Mouse (Mus musculus) hindbrain, embryonic 15.5 days (tissue): ENCODE data around the gene Rad1. TPM values are rescaled to one million over a fixed set of nuclear protein-coding genes. Genes with fewer than 3 reads are reported as not detected.

ENCODE experiments used
- ATAC-seq: fragments of 200-750 bp; cut with Nextera tagmentation; 2 replicates; pipeline ENCODE4 v1.8.0; 2017; ENCODE audit warnings: low read depth, moderate number of reproducible peaks, moderate TSS enrichment; ENCODE audit not compliant: low FRiP score
- H3K27ac ChIP-seq: fragments of 300-500 bp; sonication (generic); replicated peaks from 2 replicates; pipeline ENCODE4 v1.5.1; 2015; ENCODE audit warnings: mild to moderate bottlenecking, inconsistent platforms
- H3K27me3 ChIP-seq: fragments of 300-500 bp; sonication (generic); 2 replicates; pipeline ENCODE4 v1.6.1; 2015; ENCODE audit warnings: control low read depth, inconsistent platforms
- H3K36me3 ChIP-seq: fragments of 300-500 bp; sonication (generic); 2 replicates; pipeline ENCODE4 v1.6.1; 2015; ENCODE audit warnings: control low read depth, inconsistent platforms
- H3K4me1 ChIP-seq: fragments of 300-500 bp; sonication (generic); replicated peaks from 2 replicates; pipeline ENCODE4 v1.6.1; 2015; ENCODE audit warnings: control low read depth, inconsistent platforms
- H3K4me2 ChIP-seq: fragments of 300-500 bp; sonication (generic); 2 replicates; pipeline ENCODE4 v1.6.1; 2015; ENCODE audit warnings: moderate library complexity, mild to moderate bottlenecking, inconsistent platforms
- H3K4me3 ChIP-seq: fragments of 300-500 bp; sonication (generic); 2 replicates; pipeline ENCODE4 v1.5.1; 2015; ENCODE audit warnings: mild to moderate bottlenecking, inconsistent platforms
- H3K9ac ChIP-seq: fragments of 300-500 bp; sonication (generic); 2 replicates; pipeline ENCODE4 v1.6.1; 2015; ENCODE audit warnings: inconsistent platforms
- H3K9me3 ChIP-seq: fragments of 300-500 bp; sonication (generic); 2 replicates; pipeline ENCODE4 v1.6.1; 2016; ENCODE audit warnings: control low read depth, inconsistent platforms
- WGBS: fragments of 180-500 bp; shearing (Covaris S2); methylation state at CpG from one replicate; pipeline ENCODE4 v1.1.7; 2015; 5-methylcytosine and 5-hydroxymethylcytosine counted together
- polyA plus RNA-seq: library from polyadenylated mRNA; unstranded; fragments of >200 nt; fragmentation: Nextera tagmentation; extraction: Ambion mirVana; gene quantifications from 2 replicates; pipeline ENCODE4 v1.2.1, GENCODE M21; 2015

Gene Rad1
- 25.6 and 25.9 TPM in 2 replicates for polyA plus RNA-seq

DNA sequence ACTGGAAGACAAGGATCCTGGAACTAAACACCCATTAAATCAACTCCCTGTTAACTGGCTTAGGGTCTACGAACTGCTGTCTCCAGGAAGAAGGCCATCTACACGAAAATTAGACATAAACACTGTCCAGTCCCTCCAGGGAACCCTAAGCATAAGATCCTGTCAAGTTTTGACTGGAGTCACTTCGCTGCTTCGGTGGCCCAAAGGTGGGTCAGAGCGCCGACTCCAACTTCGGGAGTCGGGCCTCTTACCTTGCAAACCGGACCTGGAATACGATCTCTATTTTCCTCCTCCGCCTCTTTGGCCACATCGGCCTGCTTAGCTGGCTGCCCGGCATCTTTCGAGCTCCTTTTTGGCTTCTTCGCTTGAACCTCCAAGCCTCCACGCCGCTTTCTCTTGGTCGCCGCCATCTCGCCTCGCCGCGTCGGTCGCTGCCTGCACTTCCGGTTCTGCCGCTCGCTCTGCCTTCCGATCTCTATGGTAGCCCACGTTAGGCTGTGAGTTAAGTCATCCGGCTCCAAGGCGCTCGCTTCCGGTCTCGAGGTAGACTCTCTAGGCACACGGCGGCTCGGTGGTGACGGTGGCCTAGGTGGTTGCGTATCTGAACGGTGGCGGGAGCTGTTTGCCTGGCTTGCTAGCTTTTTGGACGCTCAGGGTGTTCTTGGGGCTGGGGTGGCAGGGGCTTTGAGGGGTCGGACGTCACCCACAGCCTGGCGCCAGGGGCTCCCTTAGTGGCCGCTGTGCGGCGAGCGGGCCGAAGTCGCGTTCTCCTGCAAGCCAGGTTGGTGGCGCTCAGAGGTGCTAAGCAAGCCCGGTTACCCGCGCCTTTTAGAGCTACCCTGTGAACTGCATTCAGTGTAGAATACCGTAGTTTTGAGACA is at the start of gene Rad1, which contains the start of gene Brix1:
Gene Rad1 (plus strand): TSS at position 535 of the 881 bp plus-strand sequence.
Gene Brix1 (minus strand): TSS at position 464 of the 881 bp plus-strand sequence.
- peaks cover 17% of the 10 kb centered on the region for H3K36me3 ChIP-seq
- H3K9ac ChIP-seq = peak within 1 kb of the TSS; percentile 71
- H3K4me2 ChIP-seq = peak within 1 kb of the TSS; percentile 80
- H3K27me3 ChIP-seq = no peaks in the 10 kb centered on the region
- peak; percentile 100 for ATAC-seq
- no peaks in the 10 kb centered on the region for H3K9me3 ChIP-seq
- H3K4me1 ChIP-seq = peaks cover 27% of the 10 kb centered on the region
- peak within 1 kb of the TSS; percentile 61 for H3K4me3 ChIP-seq
- H3K27ac ChIP-seq = peak within 1 kb of the TSS; percentile 82
- under 1% methylated on average over 58 of the region's 58 CpGs for WGBS

DNA sequence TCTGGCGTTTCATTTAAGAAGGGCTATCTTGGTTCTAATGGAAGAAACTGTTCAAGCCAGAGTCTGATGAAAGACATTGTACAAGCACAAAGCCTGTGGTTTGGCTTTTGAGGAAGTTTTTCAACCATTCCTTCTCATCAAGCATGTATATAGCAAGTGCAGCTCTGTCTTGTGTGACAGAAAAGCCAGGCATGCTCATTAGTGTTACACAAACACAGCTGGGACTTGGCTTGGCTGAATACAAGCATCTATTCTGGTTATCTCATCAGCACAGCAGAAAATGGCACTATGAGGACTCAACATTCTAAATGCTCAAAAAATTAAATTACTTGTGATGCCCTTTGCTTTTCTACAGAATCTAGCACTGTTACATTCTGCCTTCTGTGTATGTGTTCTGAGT is 48.9 kb upstream of the Rad1 start:
- ATAC-seq = no peak
- Histone ChIP-seq H3K36me3 (0 out of 2 replicates have a peak, but pooled peaks cover 13% of the 10 kb centered on the region), H3K27ac (no peak overlapping the region), H3K4me1 (no peaks in the 10 kb centered on the region), H3K4me3 (no peak overlapping the region), H3K9ac (no peak overlapping the region), H3K27me3 (no peaks in the 10 kb centered on the region), H3K9me3 (0 out of 2 replicates have a peak, but pooled peaks cover 3% of the 10 kb centered on the region), H3K4me2 (no peak overlapping the region)
- WGBS = 78% methylated on average over 1 of the region's 1 CpGs

DNA sequence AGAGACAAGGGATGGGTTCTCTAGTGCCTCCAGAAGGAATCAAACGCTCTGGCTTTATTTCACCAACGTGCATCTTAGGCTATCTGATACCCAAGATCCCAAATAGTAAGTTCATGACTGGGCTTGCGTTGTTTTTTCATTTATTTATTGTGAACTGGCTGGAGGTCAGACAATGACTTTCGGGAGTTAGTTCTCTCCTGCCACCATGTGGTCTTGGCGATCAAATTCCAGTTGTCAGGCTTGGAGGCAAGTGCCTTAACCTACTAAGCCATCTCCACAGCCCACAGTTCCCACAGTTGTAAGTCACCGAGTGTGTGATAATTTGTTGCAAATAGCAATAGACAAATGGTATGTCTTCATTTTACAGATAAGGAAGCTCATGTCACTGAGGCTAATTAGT is 45.9 kb upstream of the Rad1 start:
- Histone ChIP-seq H3K27me3 (no peaks in the 10 kb centered on the region), H3K4me3 (no peak overlapping the region), H3K4me2 (no peak overlapping the region), H3K4me1 (no peaks in the 10 kb centered on the region), H3K36me3 (0 out of 2 replicates have a peak, but pooled peaks cover 13% of the 10 kb centered on the region), H3K9me3 (0 out of 2 replicates have a peak, but pooled peaks cover 3% of the 10 kb centered on the region), H3K9ac (no peak overlapping the region), H3K27ac (no peak overlapping the region)
- no peak for ATAC-seq
- 81% methylated on average over 6 of the region's 6 CpGs for WGBS

DNA sequence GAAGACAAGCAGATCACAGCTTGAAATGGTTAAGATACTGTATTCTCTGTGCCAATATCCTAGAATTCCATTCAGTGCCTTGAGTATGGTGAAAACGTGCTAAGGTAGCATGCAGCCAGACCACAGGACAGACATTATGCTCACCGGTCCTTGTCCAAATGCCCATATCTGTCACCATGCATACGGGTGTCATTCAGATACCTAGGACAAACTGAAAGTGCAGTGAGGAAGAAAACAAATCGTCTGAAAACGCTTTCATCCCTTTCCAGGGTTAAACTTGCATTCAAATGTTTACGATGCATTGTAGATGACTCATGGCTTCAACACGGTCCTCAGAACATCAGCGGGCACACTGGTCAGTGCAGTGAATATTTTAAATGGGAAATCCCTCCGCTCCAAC is 44.3 kb upstream of the Rad1 start:
- Histone ChIP-seq H3K9me3 (0 out of 2 replicates have a peak, but pooled peaks cover 1% of the 10 kb centered on the region), H3K27ac (no peak overlapping the region), H3K4me1 (no peaks in the 10 kb centered on the region), H3K9ac (no peak overlapping the region), H3K4me3 (no peak overlapping the region), H3K36me3 (peaks cover 15% of the 10 kb centered on the region), H3K4me2 (no peak overlapping the region), H3K27me3 (no peaks in the 10 kb centered on the region)
- no peak for ATAC-seq
- WGBS = 92% methylated on average over 9 of the region's 9 CpGs

DNA sequence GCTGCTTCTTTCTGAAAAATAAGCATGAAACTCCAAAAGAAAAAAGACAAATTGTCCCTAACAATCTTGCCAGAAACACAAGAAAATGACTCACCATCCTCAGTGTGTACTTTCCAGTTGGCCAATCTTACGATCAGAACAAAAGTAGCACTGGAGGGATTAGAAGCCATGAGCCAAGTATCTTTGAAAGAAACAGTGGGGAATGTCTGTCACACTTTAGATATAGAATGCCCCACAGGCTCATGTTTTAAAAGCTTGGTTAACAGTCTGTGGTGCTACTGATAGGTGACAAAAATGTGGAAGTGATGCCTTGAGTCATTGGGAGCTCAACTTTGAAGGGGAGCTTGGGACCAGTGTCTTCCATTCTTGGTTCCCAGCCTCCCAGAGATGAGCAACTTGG is 43.5 kb upstream of the Rad1 start:
- no peak for ATAC-seq
- H3K4me2 ChIP-seq = no peak overlapping the region
- no peaks in the 10 kb centered on the region for H3K9me3 ChIP-seq
- H3K36me3 ChIP-seq = peaks cover 19% of the 10 kb centered on the region
- WGBS = 77% methylated on average over 1 of the region's 1 CpGs
- H3K4me1 ChIP-seq = no peaks in the 10 kb centered on the region
- H3K27ac ChIP-seq = no peak overlapping the region
- no peak overlapping the region for H3K4me3 ChIP-seq
- no peak overlapping the region for H3K9ac ChIP-seq
- no peaks in the 10 kb centered on the region for H3K27me3 ChIP-seq

DNA sequence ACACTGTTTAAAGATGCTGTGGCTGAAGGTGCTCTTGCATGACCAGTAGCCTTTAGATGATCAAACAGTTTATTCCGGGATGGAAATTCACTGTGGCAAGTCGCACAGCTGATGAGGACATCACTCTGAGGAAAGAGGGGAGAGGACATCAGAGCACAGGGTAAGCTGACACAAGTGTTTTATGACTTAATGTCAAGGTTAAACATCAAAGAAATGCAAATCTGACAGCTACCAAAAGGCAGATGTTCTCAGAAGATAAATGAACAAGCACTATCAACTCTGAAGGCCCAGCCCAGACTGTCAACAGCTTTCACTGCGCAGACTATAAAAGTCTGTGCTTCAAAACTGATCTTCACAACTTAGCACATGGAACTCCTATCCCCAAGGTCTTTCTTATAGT is 38.7 kb upstream of the Rad1 start:
- Histone ChIP-seq H3K9ac (no peak overlapping the region), H3K9me3 (no peaks in the 10 kb centered on the region), H3K27ac (no peak overlapping the region), H3K36me3 (peaks cover 29% of the 10 kb centered on the region), H3K4me2 (no peak overlapping the region), H3K4me1 (no peaks in the 10 kb centered on the region), H3K4me3 (no peak overlapping the region), H3K27me3 (no peaks in the 10 kb centered on the region)
- ATAC-seq = no peak
- WGBS = 94% methylated on average over 3 of the region's 3 CpGs

- Histone ChIP-seq H3K4me1 (no peaks in the 10 kb centered on the region), H3K9me3 (no peaks in the 10 kb centered on the region), H3K4me2 (no peak overlapping the region), H3K9ac (no peak overlapping the region), H3K36me3 (peaks cover 50% of the 10 kb centered on the region), H3K27ac (no peak overlapping the region), H3K27me3 (no peaks in the 10 kb centered on the region), H3K4me3 (no peak overlapping the region)
- WGBS = 93% methylated on average over 12 of the region's 12 CpGs
- no peak for ATAC-seq
These were observed 24.8 kb upstream of the Rad1 start for GRCm38 (mm10) chr15:10460986-10461385.

DNA sequence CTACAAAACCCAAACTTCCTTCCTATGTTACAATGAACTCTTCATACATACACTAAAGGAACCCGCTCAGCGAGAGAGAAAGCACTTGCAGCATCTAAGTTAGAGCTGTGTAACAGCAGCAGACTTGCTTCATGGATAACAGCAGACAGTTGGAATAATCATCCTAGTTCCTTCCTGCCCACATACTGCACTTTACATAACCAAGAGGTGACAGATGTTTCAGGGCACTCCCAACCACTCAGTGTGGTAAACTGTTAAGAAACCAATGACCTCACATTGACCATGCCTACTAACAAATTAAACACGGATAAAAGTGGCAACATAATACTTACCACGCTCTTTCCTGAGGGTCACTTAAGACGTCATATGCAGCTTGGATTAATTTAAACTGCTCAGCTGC is 22.3 kb upstream of the Rad1 start:
- Histone ChIP-seq H3K4me3 (no peak overlapping the region), H3K9me3 (no peaks in the 10 kb centered on the region), H3K9ac (no peak overlapping the region), H3K4me2 (no peak overlapping the region), H3K4me1 (peaks cover 1% of the 10 kb centered on the region), H3K27me3 (no peaks in the 10 kb centered on the region), H3K27ac (no peak overlapping the region), H3K36me3 (peaks cover 30% of the 10 kb centered on the region)
- 91% methylated on average over 5 of the region's 5 CpGs for WGBS
- no peak for ATAC-seq

DNA sequence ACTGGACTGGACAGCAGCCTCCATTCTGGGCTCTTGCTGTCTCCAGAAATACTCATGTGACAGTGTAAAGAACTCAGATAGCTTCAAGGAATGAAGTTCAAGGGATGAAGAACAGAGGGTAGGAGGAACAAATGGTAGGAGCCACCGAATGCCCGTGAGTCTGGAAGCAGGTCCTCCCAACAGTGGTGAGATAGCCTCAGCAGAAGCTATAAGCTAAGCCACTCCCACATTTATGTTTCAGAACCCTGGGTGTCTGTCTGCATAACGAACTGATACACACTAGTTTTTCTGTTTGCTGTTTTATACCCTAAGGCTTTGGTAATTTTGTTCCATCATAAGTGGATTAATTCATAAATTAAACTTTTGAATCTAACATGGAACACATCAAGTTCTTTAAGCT is 21.1 kb upstream of the Rad1 start:
- Histone ChIP-seq H3K27ac (no peak overlapping the region), H3K36me3 (peaks cover 26% of the 10 kb centered on the region), H3K9ac (no peak overlapping the region), H3K27me3 (no peaks in the 10 kb centered on the region), H3K4me1 (peaks cover 12% of the 10 kb centered on the region), H3K4me2 (no peak overlapping the region), H3K9me3 (no peaks in the 10 kb centered on the region), H3K4me3 (no peak overlapping the region)
- ATAC-seq = no peak
- 97% methylated on average over 3 of the region's 3 CpGs for WGBS

GRCm38 (mm10) chr15:10468761-10469160 is 17.1 kb upstream of the Rad1 start:
- no peaks in the 10 kb centered on the region for H3K9me3 ChIP-seq
- H3K4me1 ChIP-seq = peaks cover 16% of the 10 kb centered on the region
- no peak for ATAC-seq
- H3K4me3 ChIP-seq = peak overlapping the region; percentile 94; the same call in 1 of the 2 replicates
- H3K27ac ChIP-seq = no peak overlapping the region
- no peaks in the 10 kb centered on the region for H3K27me3 ChIP-seq
- no peak overlapping the region for H3K9ac ChIP-seq
- 89% methylated on average over 3 of the region's 3 CpGs for WGBS
- H3K36me3 ChIP-seq = no peaks in the 10 kb centered on the region
- peak overlapping the region; percentile 73 for H3K4me2 ChIP-seq

DNA sequence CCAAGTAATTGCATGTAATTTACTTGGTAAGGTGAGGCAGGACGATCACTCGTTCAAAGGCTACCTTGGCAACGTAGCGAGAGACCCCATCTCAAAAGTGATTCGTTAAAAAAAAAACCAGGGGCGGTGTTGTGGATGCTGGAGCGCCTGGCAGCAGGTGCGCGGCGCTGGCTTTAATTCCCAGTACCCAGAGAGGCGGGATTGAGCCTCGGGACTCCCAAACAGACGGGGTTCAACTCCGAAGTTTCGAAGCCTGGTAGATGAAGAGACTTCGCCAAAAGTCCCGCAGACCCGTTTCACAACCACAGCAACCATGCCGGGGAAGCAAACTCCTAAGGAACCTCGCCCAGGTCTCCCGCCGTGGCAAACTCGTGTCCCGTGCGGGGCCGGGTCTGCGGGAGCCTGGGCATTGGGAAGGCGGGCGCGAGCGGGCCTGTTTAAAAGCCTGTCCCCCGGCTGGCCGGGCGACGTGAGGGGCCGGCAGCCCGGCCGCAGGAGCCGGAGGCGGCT is 16.1 kb upstream of the Rad1 start:
- no peaks in the 10 kb centered on the region for H3K9me3 ChIP-seq
- peak overlapping the region; percentile 94 for H3K4me3 ChIP-seq
- WGBS = under 1% methylated on average over 40 of the region's 40 CpGs
- no peak for ATAC-seq
- no peaks in the 10 kb centered on the region for H3K36me3 ChIP-seq
- H3K27me3 ChIP-seq = no peaks in the 10 kb centered on the region
- H3K9ac ChIP-seq = peak overlapping the region; percentile 81
- peak overlapping the region; percentile 89 for H3K27ac ChIP-seq
- H3K4me2 ChIP-seq = peak overlapping the region; percentile 73
- H3K4me1 ChIP-seq = peaks cover 16% of the 10 kb centered on the region

DNA sequence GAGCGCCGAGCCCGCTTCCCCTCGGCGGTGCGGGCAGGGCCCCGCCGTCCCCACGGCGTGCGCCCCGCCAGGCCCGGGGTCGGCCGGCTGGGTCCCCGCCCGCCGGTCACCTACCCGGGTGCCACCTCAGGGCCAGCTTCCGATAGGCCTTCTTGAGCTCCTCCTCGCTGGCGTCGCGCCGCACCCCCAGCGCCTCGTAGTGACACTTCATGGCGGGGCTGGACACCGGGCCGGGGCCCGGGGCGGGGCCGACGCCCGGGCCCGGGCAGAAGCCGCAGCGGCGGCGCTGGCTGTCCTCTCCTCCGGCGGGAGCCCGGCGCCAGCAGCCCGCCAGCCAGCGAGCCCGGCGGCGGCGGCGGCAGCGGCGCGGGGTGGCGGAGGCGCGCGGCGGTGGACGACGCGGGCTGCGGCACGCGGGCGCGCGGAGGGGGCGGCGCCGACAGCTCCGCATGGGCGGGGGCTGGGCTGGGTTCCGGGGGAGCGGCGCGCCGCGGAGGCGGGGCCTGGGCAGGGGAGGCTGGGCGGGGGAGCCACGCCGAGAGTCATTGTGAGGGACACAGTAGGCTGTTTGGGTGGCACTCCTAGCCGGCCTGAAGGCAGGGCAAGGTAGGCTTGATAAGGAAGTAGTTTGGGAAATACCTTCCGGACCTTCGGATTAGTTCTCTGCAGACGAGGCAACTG is 15.5 kb upstream of the Rad1 start, which contains the start of gene Dnajc21:
Gene Dnajc21 (minus strand): TSS at position 366 of the 681 bp plus-strand sequence.
- H3K4me2 ChIP-seq = peak within 1 kb of the TSS; percentile 73
- H3K4me1 ChIP-seq = peaks cover 16% of the 10 kb centered on the region
- WGBS = under 1% methylated on average over 73 of the region's 87 CpGs
- no peaks in the 10 kb centered on the region for H3K27me3 ChIP-seq
- ATAC-seq = peak; percentile 96
- no peaks in the 10 kb centered on the region for H3K9me3 ChIP-seq
- H3K9ac ChIP-seq = peak within 1 kb of the TSS; percentile 81
- peak within 1 kb of the TSS; percentile 94 for H3K4me3 ChIP-seq
- peak within 1 kb of the TSS; percentile 89 for H3K27ac ChIP-seq
- H3K36me3 ChIP-seq = peaks cover 3% of the 10 kb centered on the region; the same call in 1 of the 2 replicates
